Mouse (Mus musculus) E14TG2a.4 (cell line): ENCODE results near the gene Sparc.

Experiments
- CTCF ChIP-seq: conservative IDR thresholded peaks from 2 replicates; pipeline ENCODE4 v1.5.1; 2014; ENCODE audit warnings: low read length
- NANOG ChIP-seq: IDR thresholded peaks from 2 replicates; pipeline ENCODE4 v1.6.1; 2014; ENCODE audit warnings: borderline replicate concordance, low read length, mixed read lengths

- TF ChIP-seq CTCF = no peak
- TF ChIP-seq NANOG = no peak
These were observed 53.9 kb downstream of the Sparc start for GRCm38 (mm10) chr11:55369093-55369471.
